Mouse (Mus musculus) liver, adult 2 months (tissue): ENCODE results near the gene Sdf4. TPM values are rescaled to one million over a fixed set of nuclear protein-coding genes. Genes with fewer than 3 reads are reported as not detected.

ENCODE experiments used
- DNase-seq: peaks from one replicate; pipeline ENCODE4 v3.0.0-alpha.2; 2011; ENCODE audit warnings: low read depth, low spot score; ENCODE audit errors: extremely low read depth
- H3K27ac ChIP-seq: fragments of 200-500 bp; replicated peaks from 2 replicates; pipeline ENCODE4 v1.5.1; 2012; ENCODE audit warnings: low read depth, mild to moderate bottlenecking, control low read depth, inconsistent platforms, low read length; ENCODE audit not compliant: insufficient read depth
- H3K27me3 ChIP-seq: fragments of 200-500 bp; 2 replicates; pipeline ENCODE4 v1.6.1; 2012; ENCODE audit warnings: mild to moderate bottlenecking, moderate library complexity, low read length, inconsistent platforms; ENCODE audit not compliant: control insufficient read depth, insufficient read depth
- H3K36me3 ChIP-seq: fragments of 200-500 bp; 2 replicates; pipeline ENCODE4 v1.6.1; 2012; ENCODE audit warnings: low read length, inconsistent platforms; ENCODE audit not compliant: control insufficient read depth, insufficient read depth
- H3K4me1 ChIP-seq: fragments of 200-500 bp; 2 replicates; pipeline ENCODE4 v1.6.1; 2011; ENCODE audit warnings: low read length; ENCODE audit not compliant: control insufficient read depth, insufficient read depth
- H3K4me3 ChIP-seq: fragments of 200-500 bp; 2 replicates; pipeline ENCODE4 v1.5.1; 2011; ENCODE audit warnings: low read depth, mild to moderate bottlenecking, control low read depth, low read length, moderate library complexity; ENCODE audit not compliant: insufficient read depth
- H3K79me2 ChIP-seq: fragments of 200-500 bp; 2 replicates; pipeline ENCODE4 v1.6.1; 2012; ENCODE audit warnings: inconsistent platforms, mild to moderate bottlenecking, low read length, moderate library complexity; ENCODE audit not compliant: control insufficient read depth, insufficient read depth
- H3K9ac ChIP-seq: fragments of 200-500 bp; 2 replicates; pipeline ENCODE4 v1.6.1; 2012; ENCODE audit warnings: low read depth, mild to moderate bottlenecking, control low read depth, inconsistent platforms, low read length
- CTCF ChIP-seq: fragments of 200-500 bp; IDR thresholded peaks from 2 replicates; pipeline ENCODE4 v1.5.1; 2011; ENCODE audit warnings: low read depth, low read length, control low read depth
- POLR2A ChIP-seq: fragments of 200-500 bp; IDR thresholded peaks from 2 replicates; pipeline ENCODE4 v1.6.1; 2011; ENCODE audit warnings: low read length, control low read depth; ENCODE audit not compliant: insufficient read depth; ENCODE audit errors: extremely low read depth
- WGBS: fragments of 180-500 bp; shearing (Covaris S2); methylation state at CpG from one replicate; pipeline ENCODE4 v1.1.7; 2018; 5-methylcytosine and 5-hydroxymethylcytosine counted together
- polyA plus RNA-seq: library from polyadenylated mRNA; depleted of rRNA; stranded (reverse); fragments of >200 nt; gene quantifications from 2 replicates; pipeline ENCODE4 v1.2.3, GENCODE M21; 2012
- total RNA-seq: library from RNA; depleted of rRNA; stranded (reverse); fragments of >200 nt; gene quantifications from 2 replicates; pipeline ENCODE4 v1.2.3, GENCODE M21; 2014

Sdf4 gene
- total and polyA plus RNA-seq, 2 experiments = 34.9 to 156 TPM

- no peak overlapping the region for H3K9ac ChIP-seq
- TF ChIP-seq CTCF (no peak), POLR2A (no peak)
- WGBS = 93% methylated on average over 2 of the region's 2 CpGs
- no peak overlapping the region for H3K4me3 ChIP-seq
- peaks cover 21% of the 10 kb centered on the region for H3K36me3 ChIP-seq
- no peaks in the 10 kb centered on the region for H3K79me2 ChIP-seq
- no peaks in the 10 kb centered on the region for H3K27me3 ChIP-seq
- no peaks in the 10 kb centered on the region for H3K4me1 ChIP-seq
- no peak for DNase-seq
- H3K27ac ChIP-seq = no peak overlapping the region
Observed at GRCm38 (mm10) chr4:156014436-156014835, 21.8 kb downstream of the Sdf4 start.

GRCm38 (mm10) chr4:156019771-156020170, 27.1 kb downstream of the Sdf4 start:
- no peaks in the 10 kb centered on the region for H3K27me3 ChIP-seq
- WGBS = 90% methylated on average over 12 of the region's 12 CpGs

GRCm38 (mm10) chr4:156021381-156021780, 28.7 kb downstream of the Sdf4 start:
- Histone ChIP-seq H3K36me3 (no peaks in the 10 kb centered on the region), H3K27me3 (no peaks in the 10 kb centered on the region), H3K9ac (no peak overlapping the region), H3K27ac (no peak overlapping the region), H3K4me1 (no peaks in the 10 kb centered on the region), H3K79me2 (no peaks in the 10 kb centered on the region), H3K4me3 (no peak overlapping the region)
- WGBS = 78% methylated on average over 3 of the region's 3 CpGs
- DNase-seq = no peak
- no peak for TF ChIP-seq POLR2A
- TF ChIP-seq CTCF = no peak

More at GRCm38 (mm10) chr4:156019771-156020170, 27.1 kb downstream of the Sdf4 start:
- TF ChIP-seq POLR2A (no peak), CTCF (no peak)
- no peak for DNase-seq
- H3K4me3 ChIP-seq = no peak overlapping the region
- H3K4me1 ChIP-seq = no peaks in the 10 kb centered on the region
- H3K36me3 ChIP-seq = no peaks in the 10 kb centered on the region
- H3K27ac ChIP-seq = no peak overlapping the region
- H3K9ac ChIP-seq = no peak overlapping the region
- no peaks in the 10 kb centered on the region for H3K79me2 ChIP-seq

DNA sequence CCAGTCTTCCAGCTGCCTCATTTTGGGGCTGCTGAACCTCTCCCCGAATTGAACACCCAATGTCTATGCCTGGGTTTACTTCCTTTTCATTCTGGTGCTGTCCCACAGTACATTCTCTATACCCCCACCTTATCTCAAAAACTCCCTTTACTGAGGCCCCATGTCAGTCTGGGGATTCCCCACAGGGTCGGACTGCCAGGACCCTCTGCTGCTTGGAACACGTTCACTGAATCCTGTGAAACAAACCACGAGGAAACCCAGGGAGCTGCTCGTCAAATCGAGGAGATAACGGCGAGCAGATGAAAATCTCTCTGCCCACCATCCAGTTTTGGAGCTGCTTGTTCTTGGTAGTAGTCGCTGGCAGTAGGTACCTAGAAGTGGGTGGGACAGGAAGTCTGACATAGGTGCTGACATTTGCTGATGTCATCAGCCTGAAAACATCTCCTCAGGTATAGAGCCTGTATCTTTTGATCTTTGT, 29.3 kb downstream of the Sdf4 start:
- WGBS = 65% methylated on average over 9 of the region's 9 CpGs
- no peak for DNase-seq
- TF ChIP-seq CTCF (no peak), POLR2A (no peak)
- Histone ChIP-seq H3K4me3 (no peak overlapping the region), H3K36me3 (no peaks in the 10 kb centered on the region), H3K9ac (no peak overlapping the region), H3K27me3 (no peaks in the 10 kb centered on the region), H3K27ac (no peak overlapping the region), H3K4me1 (no peaks in the 10 kb centered on the region), H3K79me2 (no peaks in the 10 kb centered on the region)

- TF ChIP-seq CTCF (no peak), POLR2A (no peak)
- no peak overlapping the region for H3K4me3 ChIP-seq
- no peak for DNase-seq
- H3K27me3 ChIP-seq = no peaks in the 10 kb centered on the region
- no peak overlapping the region for H3K9ac ChIP-seq
- H3K27ac ChIP-seq = no peak overlapping the region
- H3K4me1 ChIP-seq = no peaks in the 10 kb centered on the region
- H3K79me2 ChIP-seq = no peaks in the 10 kb centered on the region
- WGBS = 90% methylated on average over 9 of the region's 9 CpGs
- no peaks in the 10 kb centered on the region for H3K36me3 ChIP-seq
Observed at GRCm38 (mm10) chr4:156023520-156023919, 30.8 kb downstream of the Sdf4 start.

DNA sequence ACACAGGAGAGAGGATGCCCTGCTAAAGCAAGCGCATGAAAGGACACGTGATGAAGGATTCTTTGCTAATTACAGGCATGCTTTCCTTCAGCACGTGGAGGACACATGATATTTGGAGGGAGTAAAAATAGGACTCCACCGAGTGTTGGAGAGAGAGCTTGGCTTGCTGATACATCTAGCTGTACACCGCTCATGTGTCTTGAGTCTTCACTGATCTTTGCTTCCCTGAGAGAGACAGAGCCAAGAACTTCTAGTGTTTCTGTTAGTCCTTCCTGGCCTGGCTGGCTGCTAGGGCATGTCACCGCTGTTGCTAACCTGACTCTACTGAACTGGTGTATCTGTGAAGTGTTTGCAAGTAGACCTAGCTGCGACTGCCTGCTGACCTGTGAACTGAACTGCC, 31.5 kb downstream of the Sdf4 start:
- no peak overlapping the region for H3K9ac ChIP-seq
- H3K36me3 ChIP-seq = no peaks in the 10 kb centered on the region
- H3K4me1 ChIP-seq = no peaks in the 10 kb centered on the region
- no peak for TF ChIP-seq CTCF
- no peak for TF ChIP-seq POLR2A
- no peaks in the 10 kb centered on the region for H3K79me2 ChIP-seq
- H3K27me3 ChIP-seq = no peaks in the 10 kb centered on the region
- H3K27ac ChIP-seq = no peak overlapping the region
- no peak overlapping the region for H3K4me3 ChIP-seq
- 93% methylated on average over 7 of the region's 7 CpGs for WGBS
- DNase-seq = no peak
